Mouse (Mus musculus) adrenal gland, adult (tissue): ENCODE results near the gene Gria4.
"Not testable (repeated sequence)": the region's sequence is repeated elsewhere in the genome, so short reads cannot be mapped to it uniquely, and the experiment has no call there.

Source experiments
- DNase-seq, 2 experiments: peaks; one replicate each; pipeline ENCODE4 v3.0.0; 2022 to 2023; ENCODE audit warnings: low spot score in 1 of 2; ENCODE audit not compliant: inconsistent age in 2 of 2

The Gria4 gene

DNA sequence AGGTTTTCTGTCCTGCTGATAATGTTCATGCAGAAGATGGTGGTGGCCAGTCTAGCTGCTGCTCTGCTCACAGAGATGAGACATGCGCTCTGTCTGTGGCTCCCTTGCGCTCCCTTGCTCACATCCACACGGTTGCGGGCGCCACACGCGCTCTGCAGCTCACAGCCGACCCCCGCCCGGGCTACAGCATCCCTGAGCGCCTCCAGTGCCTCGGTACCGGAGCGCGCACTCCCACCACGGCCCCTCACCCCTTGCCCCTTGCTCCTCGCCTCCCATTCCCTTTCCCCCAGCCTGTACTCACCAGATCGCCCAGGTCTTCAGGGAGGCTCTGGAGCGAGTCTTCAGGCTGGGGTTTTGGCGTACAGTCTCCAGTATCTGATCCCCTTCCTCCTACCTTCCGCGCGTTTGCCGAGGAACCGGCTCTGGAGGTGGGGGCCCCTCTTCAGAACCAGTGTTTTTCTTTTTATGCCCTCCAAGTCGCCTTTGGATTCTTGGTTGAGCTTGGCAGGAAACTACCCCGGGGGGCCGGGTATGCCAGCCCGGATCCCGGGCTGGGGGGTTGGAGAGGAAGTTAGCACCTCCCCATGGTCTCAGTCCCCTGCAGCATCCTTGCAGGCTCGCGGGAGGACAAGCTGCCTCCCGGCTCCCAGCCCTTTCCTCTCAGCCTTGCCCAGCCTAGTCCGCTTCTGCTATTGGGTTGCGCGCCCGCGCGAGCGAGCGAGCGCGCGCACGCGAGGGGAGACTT lies at the start of gene Gria4:
Gene Gria4 (minus strand): TSS at position 691 of the 745 bp plus-strand sequence.
- DNase-seq, result peak; percentile 7 to 48

DNA sequence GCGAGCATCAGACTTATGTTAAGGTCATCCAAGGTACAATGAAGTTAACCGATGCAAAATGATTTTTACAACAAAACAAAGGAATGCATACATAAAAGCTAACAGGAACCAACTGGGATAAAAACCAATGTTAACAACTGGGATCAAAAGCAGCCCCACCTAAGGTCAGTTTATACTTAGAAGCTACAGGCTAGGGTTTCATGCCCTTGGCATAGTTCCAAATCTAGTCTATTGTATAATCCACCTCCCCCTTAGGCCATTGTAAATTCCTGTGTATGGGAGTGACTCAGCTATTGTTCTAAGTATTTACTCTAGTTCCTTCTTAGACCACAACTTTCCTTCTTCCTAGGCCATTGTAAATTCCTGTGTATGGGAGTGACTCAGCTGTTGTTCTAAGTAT lies 14.9 kb upstream of the Gria4 start:
- DNase-seq, result not testable (repeated sequence)

GRCm38 (mm10) chr9:4803151-4803755 lies 7.2 kb upstream of the Gria4 start:
- no peak for DNase-seq

GRCm38 (mm10) chr9:4797396-4797795 lies 1.4 kb upstream of the Gria4 start:
- no peak for DNase-seq

GRCm38 (mm10) chr9:4796289-4796645 lies 233 bp upstream of the Gria4 start:
- DNase-seq, result no peak

GRCm38 (mm10) chr9:4795075-4795474 lies 959 bp downstream of the Gria4 start:
- DNase-seq, result peak in 1 of 2 experiments; percentile 16

DNA sequence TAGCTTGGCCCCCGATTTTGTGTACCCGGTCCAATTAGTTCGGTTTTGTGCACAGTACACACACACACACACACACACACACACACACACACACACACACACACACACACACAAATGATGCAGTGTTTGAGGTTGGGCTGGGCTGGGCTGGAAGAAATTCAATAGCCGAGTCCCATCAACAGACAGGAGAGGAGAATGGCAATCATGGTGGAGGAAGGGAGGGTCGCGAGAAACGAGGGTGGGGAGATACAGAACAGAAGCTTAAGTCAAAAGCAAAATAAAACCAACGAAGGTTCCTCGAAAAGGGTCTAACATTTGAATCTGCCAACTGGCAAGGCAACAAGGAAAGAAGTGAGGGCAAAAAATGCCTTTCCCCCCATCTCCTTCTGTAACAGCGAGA lies 1.6 kb downstream of the Gria4 start:
- DNase-seq, result no peak

DNA sequence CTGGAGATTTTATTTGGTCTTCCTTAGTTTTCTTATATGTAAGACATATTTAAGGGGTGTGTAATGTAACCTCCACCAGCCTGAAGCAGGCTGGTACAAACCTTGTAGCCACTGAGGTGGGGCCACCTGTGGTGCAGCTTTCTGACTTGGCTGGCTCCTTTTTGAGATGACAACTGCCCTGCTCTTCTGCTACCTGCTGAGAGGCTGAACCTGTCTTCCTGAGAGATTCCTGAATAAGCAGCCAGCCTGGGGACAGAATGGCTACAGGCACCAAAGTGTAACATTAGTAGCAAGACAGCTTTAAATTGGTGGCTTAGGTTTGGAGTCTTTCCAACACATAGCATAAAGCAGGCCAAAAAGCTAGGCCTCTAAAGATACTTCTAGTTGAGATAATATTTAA lies 46.6 kb downstream of the Gria4 start:
- not testable (repeated sequence) for DNase-seq

DNA sequence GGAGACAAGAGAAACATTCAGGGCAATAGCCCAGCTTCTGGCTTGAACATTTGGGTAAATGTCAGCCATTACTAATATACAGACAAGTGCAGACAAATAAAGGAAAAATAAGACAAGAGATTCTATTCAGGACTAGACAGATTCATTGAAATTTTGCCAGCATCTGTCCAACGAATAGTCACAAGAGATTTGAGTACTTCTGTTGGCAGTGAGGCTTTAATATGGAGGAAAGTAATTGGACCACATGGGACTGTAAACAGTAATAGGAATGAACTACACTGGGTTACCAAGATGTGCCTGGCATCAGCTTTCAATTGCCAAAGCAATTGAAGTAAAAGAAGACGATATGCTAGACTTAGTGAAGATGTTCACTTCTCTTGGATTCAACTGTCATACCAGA lies 81.9 kb downstream of the Gria4 start:
- DNase-seq, result no peak

DNA sequence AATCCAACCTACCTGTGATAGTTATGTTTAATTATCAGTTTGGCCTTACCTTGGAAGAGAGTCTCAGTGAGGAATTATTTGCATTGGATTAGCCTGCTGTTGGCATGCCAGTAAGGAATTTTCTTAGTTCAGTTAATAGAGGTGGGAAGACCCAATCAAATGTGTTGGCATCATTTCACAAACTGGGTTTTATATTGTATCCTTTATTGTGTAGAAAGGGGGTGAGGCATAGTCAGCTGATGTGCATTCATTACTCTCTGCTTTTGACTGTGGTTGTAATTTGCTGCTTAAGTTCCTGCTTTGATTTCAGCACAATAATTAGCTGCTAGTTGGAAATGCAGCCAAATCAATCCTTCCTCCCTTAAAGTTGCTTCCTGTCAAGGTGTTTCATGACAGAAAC lies 83.7 kb downstream of the Gria4 start:
- DNase-seq, result no peak

DNA sequence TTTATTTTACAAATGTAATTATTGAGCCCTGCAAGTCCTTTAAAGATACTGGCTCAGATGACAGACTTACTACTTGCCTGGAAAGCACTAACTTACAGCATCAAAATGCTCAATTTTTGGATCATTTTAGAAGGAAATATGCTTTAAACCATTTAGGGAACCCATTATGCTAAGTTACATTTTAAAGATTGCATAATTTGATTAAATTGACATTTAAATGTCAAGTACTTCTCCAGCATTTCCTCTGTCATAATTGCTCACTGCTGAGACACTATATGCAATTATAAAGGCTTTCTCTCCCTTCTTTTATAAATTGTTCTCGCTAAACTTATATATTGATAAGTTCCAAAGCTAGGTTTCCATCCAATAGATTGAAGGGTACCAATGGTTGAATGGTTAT lies 108.9 kb downstream of the Gria4 start:
- no peak for DNase-seq

DNA sequence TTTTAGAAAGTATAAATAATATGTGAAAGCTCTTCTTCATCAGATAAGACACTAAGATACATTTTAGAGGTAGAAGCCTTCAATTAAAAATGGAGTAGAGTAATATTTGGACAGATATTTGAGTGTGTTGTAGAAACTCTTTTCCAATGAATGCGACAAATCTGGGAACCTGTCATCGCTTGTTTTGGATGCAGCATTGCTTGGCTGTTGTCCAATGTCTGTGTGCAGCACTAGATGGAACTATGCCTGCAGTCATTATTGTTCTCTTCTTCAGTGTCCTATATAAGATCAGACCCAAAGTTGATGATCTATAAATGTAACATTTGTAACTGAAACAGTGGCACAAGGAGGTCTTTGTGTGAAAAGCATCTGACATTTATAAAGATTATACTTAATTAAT lies 115.8 kb downstream of the Gria4 start:
- no peak for DNase-seq

- DNase-seq, result no peak
These were observed 116.9 kb downstream of the Gria4 start for GRCm38 (mm10) chr9:4679099-4679498.

- DNase-seq, result no peak
These were observed 130.3 kb downstream of the Gria4 start for GRCm38 (mm10) chr9:4665691-4666090.

DNA sequence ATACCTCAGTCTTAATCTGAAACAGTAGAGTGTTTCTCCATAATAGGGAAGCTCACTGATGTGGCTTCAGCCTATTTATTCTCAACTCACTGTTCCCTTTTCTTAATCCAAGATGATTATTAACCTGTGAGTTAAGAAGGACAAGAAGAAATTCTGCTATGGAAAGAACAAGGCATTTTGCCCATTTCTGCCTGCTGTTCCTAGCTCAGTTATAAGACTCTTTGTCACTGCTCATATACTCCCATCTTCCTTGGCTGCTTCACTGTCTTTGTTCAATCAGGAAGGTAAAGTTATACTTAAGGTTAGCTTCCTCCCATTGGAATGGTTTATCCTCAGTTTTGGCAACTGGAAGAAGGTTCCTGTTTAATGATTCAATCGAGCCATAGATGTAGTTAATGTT lies 133.6 kb downstream of the Gria4 start:
- DNase-seq, result no peak

- no peak for DNase-seq
These were observed 137.1 kb downstream of the Gria4 start for GRCm38 (mm10) chr9:4658951-4659350.

DNA sequence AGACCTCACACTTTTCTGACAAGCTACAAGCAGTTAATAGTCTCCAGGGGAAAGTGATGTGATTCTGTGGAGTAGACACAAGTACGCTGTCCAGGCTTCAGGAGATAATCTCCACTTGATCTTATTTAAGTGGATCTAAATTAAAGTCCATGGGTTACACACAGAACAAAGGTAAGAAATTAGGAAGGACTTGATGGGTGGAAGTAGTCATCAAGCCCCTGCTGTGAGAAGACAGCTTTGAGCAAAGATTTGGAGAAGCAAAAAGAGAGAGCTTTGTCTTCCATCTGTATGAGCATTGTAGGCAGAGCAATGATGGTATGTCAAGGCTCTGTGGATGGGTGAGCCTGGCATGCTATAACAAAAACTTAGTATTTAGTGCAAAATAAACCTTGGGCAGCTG lies 141.7 kb downstream of the Gria4 start:
- no peak for DNase-seq

DNA sequence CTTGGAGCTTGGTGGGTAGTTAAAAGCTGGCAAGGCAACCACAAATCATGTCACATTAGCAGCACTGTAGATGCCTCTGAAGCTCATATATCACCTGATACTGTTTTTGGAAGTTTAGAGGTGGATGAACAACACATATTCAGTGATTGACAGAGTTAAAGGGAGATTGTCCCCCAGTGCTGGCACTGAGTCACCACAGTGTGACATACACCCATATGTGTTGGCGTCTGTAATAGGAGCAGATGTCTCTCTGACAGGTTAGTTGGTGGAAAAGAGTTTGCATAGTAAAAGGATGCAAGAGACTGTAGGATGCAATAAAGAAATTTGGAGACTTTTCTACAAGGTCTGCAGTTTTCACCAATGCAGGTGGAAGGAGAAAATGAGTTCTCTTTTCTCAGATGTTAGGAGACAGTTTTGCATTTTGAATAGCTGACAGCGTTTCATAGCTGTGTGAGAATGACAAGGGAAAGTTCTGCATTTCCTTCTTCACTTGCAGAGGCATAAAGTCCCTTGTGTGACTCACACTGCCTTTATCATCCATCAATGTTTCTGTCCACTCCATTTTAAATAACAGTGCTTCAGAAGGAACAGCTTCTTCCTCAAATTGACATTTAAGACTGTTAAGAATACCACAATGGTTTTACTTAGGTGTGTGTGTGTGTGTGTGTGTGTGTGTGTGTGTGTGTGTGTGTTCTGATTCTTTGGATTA lies 156.7 kb downstream of the Gria4 start:
- DNase-seq, result no peak

DNA sequence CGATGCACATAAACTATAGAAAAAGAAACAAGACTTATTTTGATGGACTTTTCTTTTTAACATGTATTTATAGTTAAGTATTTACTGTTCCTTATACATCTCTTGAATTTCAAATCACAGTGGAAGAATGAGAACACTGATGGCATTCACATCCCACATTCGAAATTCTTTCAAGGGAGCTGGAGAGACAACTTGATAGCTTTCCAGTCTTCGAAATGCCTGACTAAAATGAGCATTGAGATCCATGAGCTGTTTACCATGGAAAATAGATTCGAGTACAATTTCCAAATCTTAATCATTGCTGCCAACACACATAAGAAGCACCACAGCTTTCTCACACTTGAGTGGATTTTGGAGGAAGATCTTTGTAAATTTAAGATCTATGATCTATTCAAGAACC lies 164.1 kb downstream of the Gria4 start:
- DNase-seq, result no peak

GRCm38 (mm10) chr9:4615286-4615685 lies 180.7 kb downstream of the Gria4 start:
- peak in 1 of 2 experiments; percentile 28 for DNase-seq

DNA sequence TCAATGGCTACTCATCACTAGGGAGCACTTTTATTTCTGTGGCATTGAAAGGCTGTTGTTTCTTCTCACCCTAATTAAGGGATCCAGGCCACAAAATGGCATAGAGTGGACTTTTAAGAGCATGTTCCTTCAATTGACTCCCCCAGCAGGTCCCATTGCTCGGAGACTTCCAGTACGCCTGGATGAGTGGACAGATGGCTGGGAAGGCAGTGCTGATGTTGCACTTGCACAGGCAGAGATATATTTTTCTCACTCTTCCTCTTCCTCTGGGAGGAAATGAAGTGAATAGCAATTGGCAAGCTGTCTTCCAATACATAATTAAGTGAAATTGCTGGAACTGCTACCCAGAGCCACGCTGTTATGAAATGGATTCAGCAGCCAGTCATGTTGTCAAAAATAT lies 190.7 kb downstream of the Gria4 start:
- DNase-seq, result no peak

DNA sequence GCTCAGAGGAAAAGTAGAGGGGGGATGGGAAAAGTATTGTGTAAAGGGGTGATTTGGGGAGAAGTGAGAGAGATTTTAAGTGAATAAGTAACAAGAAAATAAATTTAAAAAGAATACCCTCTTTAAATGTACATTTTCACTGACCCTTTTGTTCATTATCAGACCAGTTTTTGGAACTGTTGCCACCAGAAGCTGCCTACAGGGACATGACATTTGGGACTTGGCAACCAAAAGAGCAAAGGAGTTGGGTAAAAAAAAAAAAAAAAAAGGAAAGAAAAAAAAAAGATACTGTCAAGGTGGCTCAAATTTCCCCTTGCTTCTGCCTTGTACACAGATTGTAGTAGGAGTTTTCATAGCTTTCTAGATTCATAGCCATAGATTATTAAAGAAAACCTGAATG lies 191.8 kb downstream of the Gria4 start:
- no peak for DNase-seq
